Mouse (Mus musculus) brain, embryonic 14.5 days (tissue): ENCODE measurements around the gene Sds. TPM values are rescaled to one million over a fixed set of nuclear protein-coding genes. Genes with fewer than 3 reads are reported as not detected.
"Not testable (repeated sequence)": the region's sequence is repeated elsewhere in the genome, so short reads cannot be mapped to it uniquely, and the experiment has no call there.

Experiments used
- DNase-seq: peaks from one replicate; pipeline ENCODE4 v3.0.0-alpha.2; 2011; ENCODE audit warnings: low read depth
- CTCF ChIP-seq: fragments of 200-500 bp; IDR thresholded peaks from 2 replicates; pipeline ENCODE4 v1.5.1; 2012; ENCODE audit warnings: inconsistent platforms, mild to moderate bottlenecking, moderate library complexity, borderline replicate concordance; ENCODE audit not compliant: insufficient read depth, insufficient read length; ENCODE audit errors: extremely low read depth
- POLR2A ChIP-seq: fragments of 200-500 bp; IDR thresholded peaks from 2 replicates; pipeline ENCODE4 v1.6.1; 2012; ENCODE audit warnings: mild to moderate bottlenecking, inconsistent platforms, borderline replicate concordance; ENCODE audit not compliant: poor library complexity, insufficient read depth, insufficient read length, severe bottlenecking; ENCODE audit errors: extremely low read depth
- polyA plus RNA-seq: library from polyadenylated mRNA; depleted of rRNA; stranded (reverse); fragments of >200 nt; gene quantifications from 2 replicates; pipeline ENCODE4 v1.2.3, GENCODE M21; 2012

The Sds gene
- polyA plus RNA-seq, 1 experiment, result not detected

DNA sequence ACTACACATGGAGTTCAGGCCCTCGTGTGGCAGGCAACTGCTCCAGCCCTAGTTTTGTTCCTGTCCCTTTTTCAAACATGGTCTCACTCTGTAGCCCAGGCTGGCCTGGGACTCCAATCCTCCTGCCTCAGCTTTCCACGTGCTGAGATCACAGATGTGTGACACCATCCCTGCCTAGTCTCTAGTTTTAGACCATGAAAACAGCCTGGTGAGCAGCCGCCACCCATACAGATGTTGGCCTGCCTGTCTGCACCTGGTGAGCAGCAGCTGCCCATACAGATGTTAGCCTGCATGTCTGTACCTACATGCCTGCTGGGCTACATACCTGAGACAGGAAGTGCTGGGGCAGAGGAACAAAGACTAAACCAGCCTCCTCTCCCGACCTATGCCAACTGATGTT lies 22.9 kb downstream of the Sds start:
- TF ChIP-seq CTCF (no peak), POLR2A (no peak)
- no peak for DNase-seq

DNA sequence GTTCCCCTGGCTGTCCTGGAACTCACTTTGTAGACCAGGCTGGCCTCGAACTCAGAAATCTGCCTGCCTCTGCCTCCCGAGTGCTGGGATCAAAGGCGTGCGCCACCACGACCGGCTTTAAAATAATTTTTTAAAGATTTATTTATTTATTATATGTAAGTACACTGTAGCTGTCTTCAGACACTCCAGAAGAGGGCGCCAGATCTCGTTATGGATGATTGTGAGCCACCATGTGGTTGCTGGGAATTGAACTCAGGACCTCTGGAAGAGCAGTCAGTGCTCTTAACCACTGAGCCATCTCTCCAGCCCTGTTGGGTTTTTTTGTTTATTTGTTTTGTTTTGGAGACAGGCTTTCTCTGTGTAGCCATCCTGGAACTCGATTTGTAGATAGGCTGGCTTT lies 24.3 kb downstream of the Sds start:
- not testable (repeated sequence) for DNase-seq

DNA sequence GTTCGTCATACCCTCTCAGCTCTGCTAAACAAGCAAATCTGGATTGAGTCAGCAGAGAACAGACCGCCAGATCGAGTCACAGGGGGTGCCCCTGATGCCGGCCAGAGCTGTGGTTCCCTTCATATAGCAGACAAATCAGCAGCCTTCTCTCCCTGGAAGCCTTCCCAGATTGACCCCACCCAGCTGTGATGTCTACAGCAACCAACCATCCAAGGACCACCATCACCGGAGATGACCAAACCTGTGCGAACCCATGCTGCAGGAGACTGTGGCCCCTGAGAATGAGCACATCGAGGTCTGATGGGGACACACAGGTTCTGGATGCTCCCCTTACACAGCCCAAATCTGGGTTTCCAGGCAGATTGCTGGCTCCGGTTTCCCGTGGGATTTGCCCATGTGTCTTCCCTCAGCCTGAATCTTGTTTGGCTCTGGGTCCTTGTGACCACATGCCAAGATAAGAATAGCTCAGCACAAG lies 25.9 kb downstream of the Sds start:
- TF ChIP-seq CTCF (no peak), POLR2A (no peak)
- DNase-seq, result no peak

DNA sequence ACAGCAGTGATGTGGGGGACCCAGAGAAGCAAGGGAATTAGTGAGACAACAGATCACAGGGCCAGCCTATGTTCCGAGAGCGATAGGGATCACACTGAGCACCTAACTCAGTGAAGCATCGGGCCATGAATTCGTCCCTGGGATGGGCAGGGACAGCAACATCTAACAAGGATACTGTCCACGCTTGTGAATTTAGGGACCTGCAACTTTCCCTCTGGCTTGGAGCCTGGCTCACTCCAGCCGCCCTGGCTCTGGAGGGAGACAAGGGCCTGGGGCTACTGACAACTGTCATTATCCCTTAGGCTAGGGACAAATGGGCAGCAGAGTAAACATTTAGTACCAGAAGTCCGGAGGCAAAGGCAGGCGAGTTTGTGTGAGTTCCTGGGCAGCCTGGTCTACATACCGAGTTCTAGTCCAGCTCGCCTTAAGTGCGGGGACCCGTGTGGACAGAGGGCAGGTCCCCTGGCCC lies 26.4 kb downstream of the Sds start:
- TF ChIP-seq CTCF (no peak), POLR2A (no peak)
- no peak for DNase-seq

DNA sequence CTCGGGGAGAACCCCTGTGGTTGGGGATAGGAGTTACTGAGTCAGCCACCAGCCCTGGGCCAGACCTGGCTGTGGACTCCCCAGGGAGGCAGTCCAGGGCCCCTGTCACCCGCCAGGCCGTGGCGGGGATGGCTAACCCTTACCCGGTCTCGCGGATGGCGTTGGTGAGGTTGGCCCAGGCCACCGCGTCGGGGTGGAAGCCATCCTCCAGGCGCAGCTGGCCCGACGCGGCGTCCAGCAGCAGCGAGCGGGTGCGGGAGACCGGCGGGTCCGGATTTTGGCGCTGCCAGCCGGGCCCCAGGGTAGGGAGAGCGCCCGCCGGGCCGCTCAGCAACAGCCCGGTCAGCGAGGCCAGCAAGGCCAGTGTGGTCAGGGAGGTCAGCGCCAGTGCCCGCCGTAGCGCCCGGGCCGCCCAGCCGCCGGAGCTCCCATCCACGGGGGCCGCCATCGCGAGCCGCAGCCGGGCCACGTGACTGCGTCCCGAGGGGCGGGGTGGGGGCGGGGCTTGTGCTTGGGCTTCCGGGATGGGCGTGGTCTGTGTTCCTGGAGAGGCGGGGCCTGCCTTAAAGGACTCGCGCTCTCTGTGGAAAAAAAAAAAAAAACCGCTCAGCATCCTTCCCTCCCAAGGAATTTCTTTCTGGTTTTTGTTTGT lies 26.9 kb downstream of the Sds start, which contains the start of gene Plbd2:
TSS of gene Plbd2 (minus strand) at position 482 of the 652 bp plus-strand sequence.
- peak; percentile 94 for DNase-seq
- no peak for TF ChIP-seq CTCF
- peak; percentile 95 for TF ChIP-seq POLR2A

DNA sequence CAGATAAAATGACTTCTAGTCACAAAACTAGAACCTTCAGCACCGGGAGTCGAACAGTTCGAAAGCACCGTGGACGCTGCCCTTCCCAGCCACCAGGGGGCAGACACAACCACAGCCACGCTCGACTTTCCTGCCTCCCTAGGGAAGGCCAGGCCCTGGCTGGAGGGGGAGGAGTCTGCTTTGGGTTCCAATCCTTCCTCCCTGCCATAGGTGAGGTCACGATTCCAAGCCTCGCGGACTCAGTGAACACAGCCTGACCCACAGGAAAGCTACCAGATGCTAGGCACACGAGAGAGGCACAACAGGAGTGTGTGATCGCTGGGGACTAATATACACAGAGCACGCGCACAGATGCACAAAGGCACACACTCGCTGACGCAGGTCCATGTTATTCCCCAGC lies 29.0 kb downstream of the Sds start:
- peak; percentile 67 for DNase-seq
- TF ChIP-seq POLR2A, result no peak
- TF ChIP-seq CTCF, result peak; percentile 88

DNA sequence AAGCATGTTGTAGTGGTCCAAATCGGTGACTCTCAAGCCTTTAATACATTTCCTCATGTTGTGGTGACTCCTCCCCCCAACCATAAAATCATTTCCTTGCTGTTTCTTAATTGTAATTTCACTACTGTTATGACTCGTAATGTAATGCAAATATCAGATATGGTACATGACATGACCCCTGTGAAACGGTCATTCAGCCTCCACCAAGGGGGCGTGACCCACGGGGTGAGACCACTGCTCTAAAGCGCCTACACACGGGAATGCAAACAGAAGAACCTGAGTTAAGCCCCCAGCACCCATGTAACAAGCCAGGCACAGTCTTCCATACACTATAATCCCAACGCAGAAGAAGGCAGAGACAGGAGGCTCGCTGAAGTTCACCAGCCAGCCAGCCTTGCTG lies 29.5 kb downstream of the Sds start:
- no peak for DNase-seq
- TF ChIP-seq CTCF (no peak), POLR2A (no peak)

DNA sequence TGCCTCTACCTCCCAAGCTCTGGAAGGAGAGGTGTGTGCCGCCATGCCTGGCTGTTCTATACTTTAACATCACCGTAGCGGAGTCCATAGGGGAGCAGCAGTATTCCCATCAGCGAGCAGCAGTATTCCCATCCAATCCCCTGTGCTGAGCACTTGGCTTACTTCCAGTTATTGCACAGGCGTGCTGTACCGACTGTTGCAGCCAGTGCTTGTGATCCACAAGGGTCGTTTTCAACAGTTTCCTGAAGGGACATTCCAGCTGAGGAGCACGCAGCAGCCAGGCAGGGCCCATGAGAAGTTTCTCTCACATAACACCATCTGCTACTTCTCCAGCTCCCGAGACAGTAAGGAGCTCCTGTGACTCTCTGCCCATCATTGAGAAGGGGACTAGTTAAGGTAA lies 30.2 kb downstream of the Sds start:
- peak; percentile 61 for DNase-seq

DNA sequence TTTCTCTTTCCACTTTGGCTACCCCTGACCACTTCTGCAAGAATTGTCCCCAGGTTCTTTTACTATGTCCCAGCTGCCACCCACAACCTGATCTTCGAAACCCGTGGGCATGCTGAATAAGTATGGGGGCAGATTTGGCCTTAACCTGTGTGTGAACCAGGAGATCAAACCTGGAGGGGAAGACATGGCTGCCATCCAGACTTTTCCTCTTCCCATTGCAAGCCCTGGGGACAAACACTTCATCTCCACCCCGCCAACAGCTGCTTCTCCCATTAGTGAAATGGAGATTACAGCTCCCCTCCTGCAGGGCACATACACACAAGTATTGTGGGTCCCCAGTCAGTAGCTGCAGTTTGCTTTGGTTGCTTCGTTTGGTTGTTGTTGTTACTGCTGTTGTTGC lies 31.0 kb downstream of the Sds start:
- TF ChIP-seq CTCF (no peak), POLR2A (no peak)
- no peak for DNase-seq

More for the DNA sequence above, 30.2 kb downstream of the Sds start:
- TF ChIP-seq POLR2A (no peak), CTCF (no peak)

DNA sequence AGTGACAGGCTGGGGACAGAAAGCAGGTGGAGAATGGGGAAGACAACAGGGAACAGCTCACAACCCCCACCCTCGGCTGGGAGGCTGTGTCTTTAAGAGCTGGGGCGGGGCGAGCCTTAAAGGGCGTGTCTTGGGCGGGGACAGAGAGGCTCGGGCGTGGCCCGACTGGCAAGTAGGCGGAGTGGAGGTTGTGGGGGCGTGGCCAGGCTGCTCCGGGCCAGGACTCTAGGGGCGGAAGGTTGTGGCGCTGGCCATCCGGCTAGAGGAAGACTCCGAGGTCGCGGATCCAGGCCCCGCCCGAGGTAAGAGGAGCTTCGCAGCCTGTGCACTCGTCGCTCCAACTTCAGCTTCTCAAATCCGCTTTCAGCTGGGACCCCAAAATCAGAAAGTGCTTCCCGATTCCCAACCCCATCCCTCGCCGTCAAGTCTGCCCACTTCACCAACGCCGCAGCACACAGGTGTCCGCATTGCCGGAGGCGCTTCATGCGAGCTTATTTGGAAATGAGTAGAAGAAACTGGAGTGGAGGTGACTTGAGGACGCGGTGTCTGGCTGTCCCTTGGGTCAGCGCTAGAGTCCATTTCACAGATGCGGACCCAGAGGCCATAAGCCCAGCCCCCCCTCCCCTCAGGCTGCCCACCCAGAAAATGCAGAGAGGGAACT lies 34.8 kb downstream of the Sds start, which contains the start of gene Slc8b1:
TSS of gene Slc8b1 (plus strand) at position 187 of the 661 bp plus-strand sequence.
- DNase-seq, result peak; percentile 93
- no peak for TF ChIP-seq CTCF
- no peak for TF ChIP-seq POLR2A

DNA sequence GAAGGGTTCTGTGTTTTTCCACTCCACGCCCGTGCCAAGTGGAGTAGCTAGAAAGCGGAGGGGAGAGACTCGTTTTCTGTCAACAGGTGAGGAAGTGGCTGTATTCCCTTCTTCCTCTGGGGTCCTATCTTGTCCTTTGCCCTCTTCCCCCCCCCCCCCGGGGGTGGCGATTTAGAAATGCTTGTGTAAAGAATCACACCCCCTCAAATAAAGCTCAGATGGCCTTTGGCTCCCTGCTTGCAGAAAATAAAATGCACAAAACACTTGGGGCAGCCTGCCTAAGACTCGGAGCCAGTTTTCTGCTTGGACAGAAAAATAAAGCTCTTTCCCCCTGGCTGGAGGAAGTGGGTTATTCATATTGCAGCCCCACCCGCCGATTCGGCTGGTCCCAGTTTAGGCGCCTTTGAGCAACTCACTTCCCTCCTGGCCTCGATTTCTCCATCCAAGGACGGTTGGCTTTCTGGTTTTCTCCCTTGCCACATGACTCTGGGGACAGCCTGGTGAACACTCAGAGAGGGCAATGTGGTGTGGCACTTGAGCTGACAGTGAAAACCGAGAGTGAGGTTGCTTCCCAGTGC lies 35.4 kb downstream of the Sds start:
- no peak for TF ChIP-seq CTCF
- TF ChIP-seq POLR2A, result no peak
- DNase-seq, result no peak
